8 mouse cellular contexts compared by ENCODE assay signal in genomic region chr11:87126824-87127816, GRCm38 (mm10). TPM values are rescaled to one million over a fixed set of nuclear protein-coding genes. Genes with fewer than 3 reads are reported as not detected.
A peak's percentile ranks its signal among the peaks of the same experiment; 100 is the strongest.
DNase-seq lines count a peak whose midpoint lies in the region; ATAC-seq lines count a peak whose summit lies in the region.

TSS of gene Trim37 (plus strand) at chr11:87127077.

- no peaks in the 10 kb centered on the region for H3K9me3 ChIP-seq in hindbrain, embryonic 14.5 days (ENCODE audit: control insufficient read depth, low read length)

- H3K4me2 ChIP-seq in hindbrain, embryonic 14.5 days (replicated peaks): peak within 1 kb of the TSS; percentile 66

- no peaks in the 10 kb centered on the region for H3K27me3 ChIP-seq in hindbrain, embryonic 14.5 days (ENCODE audit: control insufficient read depth, insufficient read depth, low read length)

- H3K4me3 ChIP-seq in hindbrain, embryonic 14.5 days (replicated peaks; ENCODE audit: low read length): peak within 1 kb of the TSS; percentile 99

- H3K9ac ChIP-seq in hindbrain, embryonic 14.5 days: peak within 1 kb of the TSS; percentile 93

- H3K27ac ChIP-seq in hindbrain, embryonic 14.5 days: peak within 1 kb of the TSS; percentile 93

- under 1% methylated on average over 96 of the region's 105 CpGs for WGBS in hindbrain, embryonic 14.5 days

- H3K4me1 ChIP-seq in hindbrain, embryonic 14.5 days (replicated peaks; ENCODE audit: control insufficient read depth, insufficient read depth, low read length): peaks cover 26% of the 10 kb centered on the region

- H3K36me3 ChIP-seq in hindbrain, embryonic 14.5 days (replicated peaks; ENCODE audit: control insufficient read depth, insufficient read depth): peaks cover 41% of the 10 kb centered on the region

- ATAC-seq in hindbrain, embryonic 14.5 days (ENCODE audit: low FRiP score): peak; percentile 94

- peak; percentile 91 for DNase-seq in R1 (ENCODE audit: low read depth, low spot score)
- DNase-seq in cerebellum, postnatal 25 days: peak; percentile 88 to 92
- peak; percentile 56 to 78 for DNase-seq in frontal cortex, postnatal 25 days (ENCODE audit: low spot score in 2 of 2)
- peak; percentile 93 for DNase-seq in hindbrain, embryonic 14.5 days (ENCODE audit: low spot score)
- DNase-seq in layer of hippocampus, postnatal 36 days: peak; percentile 90 to 91
- peak; percentile 89 for DNase-seq in lung, postnatal 36 days
- DNase-seq in retina, postnatal 1 day: peak; percentile 97
- peak; percentile 68 to 87 for DNase-seq in urinary bladder, adult 18-20 months (ENCODE audit: low spot score in 2 of 2)

RNA-seq across cellular contexts. Expression of gene Trim37, which starts in this region (rescaled TPM):
- polyA plus RNA-seq in hindbrain, embryonic 14.5 days (2014; fragmentation: Nextera tagmentation; extraction: Ambion mirVana): 104 and 107 TPM in 2 replicates
- total RNA-seq in layer of hippocampus, postnatal 36 days (2021): 100 to 1,000 TPM; 173 to 210 TPM

Comparison
In these comparisons a context has a peak if more than half of its experiments do, and no peak if none do; other contexts are left out.
1. Peak in every context shown above with its lines: DNase-seq, ATAC-seq, H3K4me3 ChIP-seq and H3K27ac ChIP-seq.